8 mouse cellular contexts compared by ENCODE assay signal in the genomic region with DNA sequence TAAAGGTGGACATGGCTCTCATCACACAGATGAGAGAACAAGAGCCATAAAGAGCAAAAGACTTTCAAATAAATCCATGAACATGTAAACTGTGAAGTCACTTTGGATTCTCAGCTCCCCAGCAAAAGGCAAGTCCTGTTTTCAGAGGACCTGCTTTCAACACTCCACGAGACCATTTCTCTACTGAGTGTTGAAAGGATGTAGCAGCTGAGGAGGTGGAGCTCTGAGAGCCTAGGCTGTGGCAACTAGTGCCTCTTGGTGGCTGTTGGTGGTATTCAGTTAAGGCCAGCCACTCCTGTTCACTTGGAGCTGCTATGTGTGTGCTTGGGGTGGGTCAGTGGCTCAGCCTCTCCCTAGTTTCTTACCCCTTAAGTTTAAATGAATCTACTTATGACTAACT. TPM values are rescaled to one million over a fixed set of nuclear protein-coding genes. Genes with fewer than 3 reads are reported as not detected.
DNase-seq lines count a peak whose midpoint lies in the region; ATAC-seq lines count a peak whose summit lies in the region.

No protein-coding gene starts in this region.

- H3K27ac ChIP-seq in heart, embryonic 13.5 days (replicated peaks) = no peak overlapping the region
- H3K27ac ChIP-seq in forebrain, embryonic 13.5 days = no peak overlapping the region
- H3K27ac ChIP-seq in liver, embryonic 12.5 days = peak overlapping the region; percentile 78; the same call in 1 of the 2 replicates
- H3K27ac ChIP-seq in stomach, embryonic 16.5 days (ENCODE audit: low read length) = no peak overlapping the region

- ATAC-seq in heart, embryonic 13.5 days (ENCODE audit: extremely low read depth, insufficient number of reproducible peaks, low FRiP score, low TSS enrichment) = no peak
- no peak for ATAC-seq in forebrain, embryonic 13.5 days
- ATAC-seq in liver, embryonic 12.5 days = no peak
- no peak for ATAC-seq in stomach, embryonic 16.5 days (ENCODE audit: insufficient read depth, low FRiP score)

- 10% methylated on average over 1 of the region's 1 CpGs for WGBS in heart, embryonic 13.5 days
- WGBS in forebrain, embryonic 13.5 days = 14% methylated on average over 1 of the region's 1 CpGs
- WGBS in liver, embryonic 12.5 days (ENCODE audit: insufficient replicate concordance) = 29% methylated on average over 1 of the region's 1 CpGs
- WGBS in stomach, embryonic 16.5 days = 19% methylated on average over 1 of the region's 1 CpGs

- intact Hi-C loops in heart, postnatal 36 days (cut with DNase I) = loop anchor here (2.0 to 5.0 kb wide), 3 partner anchors 41 to 299 kb away; a partner anchor contains a TSS

- peak overlapping the region; percentile 98 for H3K4me2 ChIP-seq in heart, embryonic 13.5 days
- H3K4me2 ChIP-seq in forebrain, embryonic 13.5 days = peak overlapping the region; percentile 89
- peak overlapping the region; percentile 94 for H3K4me2 ChIP-seq in liver, embryonic 12.5 days
- H3K4me2 ChIP-seq in stomach, embryonic 16.5 days (ENCODE audit: low read depth, low read length) = peak overlapping the region; percentile 94

- peaks cover 23% of the 10 kb centered on the region for H3K4me1 ChIP-seq in heart, embryonic 13.5 days
- H3K4me1 ChIP-seq in forebrain, embryonic 13.5 days = peaks cover 17% of the 10 kb centered on the region
- peaks cover 31% of the 10 kb centered on the region for H3K4me1 ChIP-seq in liver, embryonic 12.5 days
- peaks cover 19% of the 10 kb centered on the region for H3K4me1 ChIP-seq in stomach, embryonic 16.5 days (ENCODE audit: control insufficient read depth, insufficient read depth, low read length)

- 0 out of 2 replicates have a peak, but pooled peaks cover 4% of the 10 kb centered on the region for H3K36me3 ChIP-seq in heart, embryonic 13.5 days
- H3K36me3 ChIP-seq in forebrain, embryonic 13.5 days (ENCODE audit: poor library complexity, severe bottlenecking) = no peaks in the 10 kb centered on the region
- peaks cover 29% of the 10 kb centered on the region for H3K36me3 ChIP-seq in liver, embryonic 12.5 days
- no peaks in the 10 kb centered on the region for H3K36me3 ChIP-seq in stomach, embryonic 16.5 days (ENCODE audit: control insufficient read depth, insufficient read depth, low read length)

- no peak for DNase-seq in heart, postnatal 36 days
- peak; percentile 65 for DNase-seq in MEL-GATA-1-ER (ENCODE audit: extremely low read depth, low read depth)
- no peak for DNase-seq in layer of hippocampus, postnatal 25 days (ENCODE audit: extremely low spot score in 1 of 2, low spot score in 1 of 2)
- DNase-seq in layer of hippocampus, adult 11-12 months (ENCODE audit: low spot score) = no peak

- no peaks in the 10 kb centered on the region for H3K9me3 ChIP-seq in heart, embryonic 13.5 days
- H3K9me3 ChIP-seq in forebrain, embryonic 13.5 days (replicated peaks) = no peaks in the 10 kb centered on the region
- no peaks in the 10 kb centered on the region for H3K9me3 ChIP-seq in liver, embryonic 12.5 days (replicated peaks)
- H3K9me3 ChIP-seq in stomach, embryonic 16.5 days (replicated peaks; ENCODE audit: control insufficient read depth, low read length) = no peaks in the 10 kb centered on the region

- H3K27me3 ChIP-seq in heart, embryonic 13.5 days (replicated peaks) = no peaks in the 10 kb centered on the region
- H3K27me3 ChIP-seq in forebrain, embryonic 13.5 days = no peaks in the 10 kb centered on the region
- 0 out of 2 replicates have a peak, but pooled peaks cover 9% of the 10 kb centered on the region for H3K27me3 ChIP-seq in liver, embryonic 12.5 days (replicated peaks)
- no peaks in the 10 kb centered on the region for H3K27me3 ChIP-seq in stomach, embryonic 16.5 days (ENCODE audit: control insufficient read depth, insufficient read depth, low read length)

- H3K9ac ChIP-seq in heart, embryonic 13.5 days = peak overlapping the region; percentile 85
- peak overlapping the region; percentile 73 for H3K9ac ChIP-seq in forebrain, embryonic 13.5 days
- peak overlapping the region; percentile 85 for H3K9ac ChIP-seq in liver, embryonic 12.5 days
- H3K9ac ChIP-seq in stomach, embryonic 16.5 days (ENCODE audit: low read length) = peak overlapping the region; percentile 76; the same call in 1 of the 2 replicates

- H3K4me3 ChIP-seq in heart, embryonic 13.5 days = peak overlapping the region; percentile 83
- H3K4me3 ChIP-seq in forebrain, embryonic 13.5 days = peak overlapping the region; percentile 71
- peak overlapping the region; percentile 85 for H3K4me3 ChIP-seq in liver, embryonic 12.5 days
- peak overlapping the region; percentile 80 for H3K4me3 ChIP-seq in stomach, embryonic 16.5 days (replicated peaks; ENCODE audit: low read length)

RNA-seq across cellular contexts. Expression of a gene that starts 1.5 kb away (rescaled TPM):
- polyA plus RNA-seq in heart, embryonic 13.5 days (2015; fragmentation: Nextera tagmentation; extraction: Ambion mirVana) = 57.0 and 62.7 TPM in 2 replicates
- total RNA-seq in heart, postnatal 36 days (2021) = 1 to 10 TPM; 1.2 to 2.4 TPM
- 44.0 and 44.9 TPM in 2 replicates for polyA plus RNA-seq in forebrain, embryonic 13.5 days (2015; fragmentation: Nextera tagmentation; extraction: Ambion mirVana)
- 113 and 116 TPM in 2 replicates for polyA plus RNA-seq in liver, embryonic 12.5 days (2016; fragmentation: Nextera tagmentation; extraction: Ambion mirVana)
- 49.4 and 53.1 TPM in 2 replicates for polyA plus RNA-seq in stomach, embryonic 16.5 days (2015; fragmentation: Nextera tagmentation; extraction: Ambion mirVana)
- total RNA-seq in layer of hippocampus, postnatal 25 days (2021) = 1 to 10 TPM in 1 of 2 experiments, under 1 TPM in 1; 0.39 to 1.2 TPM

RNA-seq across cellular contexts. Expression of a gene that starts 1.8 kb away (rescaled TPM):
- 0.41 and 0.55 TPM in 2 replicates for polyA plus RNA-seq in heart, embryonic 13.5 days (2015; fragmentation: Nextera tagmentation; extraction: Ambion mirVana)
- total RNA-seq in heart, postnatal 36 days (2021) = under 1 TPM; 0.92 to 0.95 TPM
- polyA plus RNA-seq in forebrain, embryonic 13.5 days (2015; fragmentation: Nextera tagmentation; extraction: Ambion mirVana) = 0.67 and 0.98 TPM in 2 replicates
- polyA plus RNA-seq in liver, embryonic 12.5 days (2016; fragmentation: Nextera tagmentation; extraction: Ambion mirVana) = 0.15 and 0.16 TPM in 2 replicates
- polyA plus RNA-seq in stomach, embryonic 16.5 days (2015; fragmentation: Nextera tagmentation; extraction: Ambion mirVana) = 0.39 and 0.67 TPM in 2 replicates
- total RNA-seq in layer of hippocampus, postnatal 25 days (2021) = under 1 TPM; 0.49 to 0.54 TPM

RNA-seq across cellular contexts. Expression of a gene that starts 16.0 kb away (rescaled TPM):
- 197 and 206 TPM in 2 replicates for polyA plus RNA-seq in heart, embryonic 13.5 days (2015; fragmentation: Nextera tagmentation; extraction: Ambion mirVana)
- total RNA-seq in heart, postnatal 36 days (2021) = 100 to 1,000 TPM; 336 to 360 TPM
- polyA plus RNA-seq in forebrain, embryonic 13.5 days (2015; fragmentation: Nextera tagmentation; extraction: Ambion mirVana) = 146 and 148 TPM in 2 replicates
- polyA plus RNA-seq in liver, embryonic 12.5 days (2016; fragmentation: Nextera tagmentation; extraction: Ambion mirVana) = 81.1 and 82.0 TPM in 2 replicates
- polyA plus RNA-seq in stomach, embryonic 16.5 days (2015; fragmentation: Nextera tagmentation; extraction: Ambion mirVana) = 49.5 and 79.8 TPM in 2 replicates
- 100 to 1,000 TPM; 257 to 273 TPM for total RNA-seq in layer of hippocampus, postnatal 25 days (2021)

RNA-seq across cellular contexts. Expression of a gene that starts 40.7 kb away (rescaled TPM):
- 4.8 and 5.7 TPM in 2 replicates for polyA plus RNA-seq in heart, embryonic 13.5 days (2015; fragmentation: Nextera tagmentation; extraction: Ambion mirVana)
- total RNA-seq in heart, postnatal 36 days (2021) = 10 to 100 TPM; 27.3 to 33.1 TPM
- polyA plus RNA-seq in forebrain, embryonic 13.5 days (2015; fragmentation: Nextera tagmentation; extraction: Ambion mirVana) = 9.5 and 10.2 TPM in 2 replicates
- 8.5 and 8.7 TPM in 2 replicates for polyA plus RNA-seq in liver, embryonic 12.5 days (2016; fragmentation: Nextera tagmentation; extraction: Ambion mirVana)
- polyA plus RNA-seq in stomach, embryonic 16.5 days (2015; fragmentation: Nextera tagmentation; extraction: Ambion mirVana) = 6.6 and 7.4 TPM in 2 replicates
- 10 to 100 TPM; 44.2 to 45.4 TPM for total RNA-seq in layer of hippocampus, postnatal 25 days (2021)

RNA-seq across cellular contexts. Expression of a gene that starts 44.5 kb away (rescaled TPM):
- polyA plus RNA-seq in heart, embryonic 13.5 days (2015; fragmentation: Nextera tagmentation; extraction: Ambion mirVana) = 0.50 and 0.53 TPM in 2 replicates
- total RNA-seq in heart, postnatal 36 days (2021) = not detected
- polyA plus RNA-seq in forebrain, embryonic 13.5 days (2015; fragmentation: Nextera tagmentation; extraction: Ambion mirVana) = 1.00 and 1.2 TPM in 2 replicates
- polyA plus RNA-seq in liver, embryonic 12.5 days (2016; fragmentation: Nextera tagmentation; extraction: Ambion mirVana) = 0.41 and 0.63 TPM in 2 replicates
- polyA plus RNA-seq in stomach, embryonic 16.5 days (2015; fragmentation: Nextera tagmentation; extraction: Ambion mirVana) = 0.58 and 0.71 TPM in 2 replicates
- under 1 TPM; 0.20 to 0.33 TPM for total RNA-seq in layer of hippocampus, postnatal 25 days (2021)
